Mouse (Mus musculus) heart, postnatal 0 days (tissue): ENCODE measurements around the gene Cnp. TPM values are rescaled to one million over a fixed set of nuclear protein-coding genes. Genes with fewer than 3 reads are reported as not detected.
A peak's percentile ranks its signal among the peaks of the same experiment; 100 is the strongest.

Source experiments
- ATAC-seq: fragments of 200-750 bp; cut with Nextera tagmentation; 2 replicates; pipeline ENCODE4 v1.8.0; 2017; ENCODE audit warnings: low read depth, moderate number of reproducible peaks, moderate library complexity; ENCODE audit not compliant: insufficient read depth
- DNase-seq: peaks from one replicate; pipeline ENCODE4 v3.0.0-alpha.2; 2016; ENCODE audit warnings: low spot score
- H3K27ac ChIP-seq: fragments of 300-500 bp; sonication (generic); 2 replicates; pipeline ENCODE4 v1.5.1; 2014; ENCODE audit warnings: low read depth, mild to moderate bottlenecking
- H3K27me3 ChIP-seq: fragments of 300-500 bp; sonication (generic); 2 replicates; pipeline ENCODE4 v1.6.1; 2014; ENCODE audit warnings: low read length, mixed read lengths; ENCODE audit not compliant: control insufficient read depth, insufficient read depth
- H3K36me3 ChIP-seq: fragments of 300-500 bp; sonication (generic); replicated peaks from 2 replicates; pipeline ENCODE4 v1.6.1; 2014; ENCODE audit warnings: low read length, mixed read lengths; ENCODE audit not compliant: control insufficient read depth, insufficient read depth
- H3K4me1 ChIP-seq: fragments of 300-500 bp; sonication (generic); 2 replicates; pipeline ENCODE4 v1.6.1; 2014; ENCODE audit warnings: antibody characterized with exemption; ENCODE audit not compliant: control insufficient read depth, insufficient read depth
- H3K4me2 ChIP-seq: fragments of 300-500 bp; sonication (generic); 2 replicates; pipeline ENCODE4 v1.6.1; 2014; ENCODE audit warnings: low read depth, mild to moderate bottlenecking, low read length, moderate library complexity
- H3K4me3 ChIP-seq: fragments of 300-500 bp; sonication (generic); 2 replicates; pipeline ENCODE4 v1.5.1; 2014; ENCODE audit warnings: low read depth, low read length
- H3K9ac ChIP-seq: fragments of 300-500 bp; sonication (generic); replicated peaks from 2 replicates; pipeline ENCODE4 v1.6.1; 2014; ENCODE audit warnings: low read depth, low read length, mixed read lengths
- H3K9me3 ChIP-seq: fragments of 300-500 bp; sonication (generic); replicated peaks from 2 replicates; pipeline ENCODE4 v1.6.1; 2016; ENCODE audit warnings: low read length; ENCODE audit not compliant: control insufficient read depth
- CTCF ChIP-seq: IDR thresholded peaks from 2 replicates; pipeline ENCODE4 v1.5.1; 2016; ENCODE audit warnings: antibody characterized with exemption, control low read depth, low read depth
- EP300 ChIP-seq: IDR thresholded peaks from 2 replicates; pipeline ENCODE4 v1.6.1; 2016; ENCODE audit warnings: antibody characterized with exemption, low read depth
- WGBS: fragments of 180-500 bp; shearing (Covaris S2); extraction: QIAGEN DNeasy Blood & Tissue Kit; methylation state at CpG from one replicate; pipeline ENCODE4 v1.1.7; 2014; 5-methylcytosine and 5-hydroxymethylcytosine counted together
- polyA plus RNA-seq: library from polyadenylated mRNA; unstranded; fragments of >200 nt; fragmentation: Nextera tagmentation; extraction: Ambion mirVana; gene quantifications from 2 replicates; pipeline ENCODE4 v1.2.1, GENCODE M21; 2015
- total RNA-seq: library from RNA; depleted of rRNA; stranded (reverse); fragments of >200 nt; gene quantifications from 2 replicates; pipeline ENCODE4 v1.2.3, GENCODE M21; 2014; ENCODE audit warnings: low replicate concordance

The Cnp gene
- total and polyA plus RNA-seq, 2 experiments from 2014 or later: 11.5 to 28.3 TPM

- ATAC-seq (no peak), DNase-seq (no peak)
- H3K27me3 ChIP-seq: no peaks in the 10 kb centered on the region
- no peaks in the 10 kb centered on the region for H3K4me1 ChIP-seq
- H3K9ac ChIP-seq: no peak overlapping the region
- WGBS: 55% methylated on average over 1 of the region's 1 CpGs
- H3K27ac ChIP-seq: no peak overlapping the region
- no peaks in the 10 kb centered on the region for H3K36me3 ChIP-seq
- H3K4me2 ChIP-seq: no peak overlapping the region
- no peaks in the 10 kb centered on the region for H3K9me3 ChIP-seq
- TF ChIP-seq EP300: no peak
- TF ChIP-seq CTCF: no peak
- H3K4me3 ChIP-seq: no peak overlapping the region
Observed at GRCm38 (mm10) chr11:100535996-100536395, 38.7 kb upstream of the Cnp start.

DNA sequence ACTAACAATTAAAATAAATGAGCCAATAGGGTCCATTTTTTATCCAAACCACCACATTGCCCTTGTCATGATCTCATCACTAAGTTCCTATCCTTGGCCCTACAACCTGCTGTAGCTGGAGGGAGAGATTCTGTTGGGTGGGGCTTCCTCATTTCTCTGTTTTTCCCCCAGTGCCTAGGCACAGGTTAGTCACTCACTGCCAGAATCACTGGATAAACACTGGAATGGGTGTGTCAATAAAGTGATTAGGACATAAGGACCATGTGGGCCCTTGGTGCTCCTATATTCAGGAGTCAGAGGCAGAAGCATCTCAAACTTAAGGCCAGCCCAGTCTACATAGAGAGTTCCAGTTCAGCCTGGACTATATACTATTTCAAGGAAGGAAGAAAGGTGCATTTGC lies 38.2 kb upstream of the Cnp start:
- H3K27ac ChIP-seq: no peak overlapping the region
- no peaks in the 10 kb centered on the region for H3K36me3 ChIP-seq
- no peaks in the 10 kb centered on the region for H3K27me3 ChIP-seq
- TF ChIP-seq CTCF: no peak
- no peak for DNase-seq
- no peaks in the 10 kb centered on the region for H3K4me1 ChIP-seq
- no peak overlapping the region for H3K9ac ChIP-seq
- no peaks in the 10 kb centered on the region for H3K9me3 ChIP-seq
- H3K4me3 ChIP-seq: no peak overlapping the region
- no peak overlapping the region for H3K4me2 ChIP-seq
- ATAC-seq: no peak

DNA sequence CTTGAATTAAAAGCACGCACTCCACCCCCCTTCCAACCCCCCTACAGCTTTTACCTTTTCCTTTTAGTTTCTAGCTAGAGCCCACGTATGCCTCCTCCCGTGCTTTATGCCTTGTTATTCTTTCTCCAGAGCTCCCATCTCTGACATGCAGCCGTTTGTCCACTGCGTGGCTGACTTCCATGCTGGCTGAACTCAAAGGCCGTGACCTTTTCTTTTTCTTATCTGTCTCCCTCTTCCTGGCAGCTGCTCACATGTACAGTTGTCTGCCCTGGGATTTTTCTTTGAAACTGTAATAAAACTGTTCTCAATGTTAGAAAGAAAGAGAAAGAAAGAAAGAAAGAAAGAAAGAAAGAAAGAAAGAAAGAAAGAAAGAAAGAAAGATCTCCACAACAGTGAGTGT lies 33.7 kb upstream of the Cnp start:
- ATAC-seq: no peak
- no peak for TF ChIP-seq EP300
- no peak for TF ChIP-seq CTCF

DNA sequence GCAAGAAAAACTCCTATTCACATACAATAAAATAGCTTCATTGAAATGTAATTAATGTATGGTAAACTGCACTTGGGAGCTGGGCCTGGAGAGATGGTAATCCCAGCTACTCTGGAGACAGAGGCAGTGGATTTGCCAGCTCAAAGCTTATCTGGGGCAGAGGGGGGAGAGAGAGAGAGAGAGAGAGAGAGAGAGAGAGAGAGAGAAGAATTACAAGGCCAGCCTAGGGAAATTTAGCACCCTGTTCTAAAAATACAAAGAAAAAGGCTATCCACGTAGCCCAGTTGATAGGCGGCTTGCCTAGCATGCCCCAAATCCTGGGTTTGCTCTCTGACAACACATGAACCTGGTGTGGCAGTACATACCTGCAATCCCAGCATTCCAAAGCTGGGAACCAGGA lies 33.1 kb upstream of the Cnp start:
- TF ChIP-seq CTCF: no peak
- no peak for TF ChIP-seq EP300
- no peak overlapping the region for H3K4me3 ChIP-seq
- ATAC-seq: no peak
- H3K9me3 ChIP-seq: no peaks in the 10 kb centered on the region
- DNase-seq: no peak
- no peaks in the 10 kb centered on the region for H3K27me3 ChIP-seq
- no peak overlapping the region for H3K4me2 ChIP-seq
- 0 out of 2 replicates have a peak, but pooled peaks cover 5% of the 10 kb centered on the region for H3K4me1 ChIP-seq
- WGBS: 60% methylated on average over 2 of the region's 2 CpGs
- H3K36me3 ChIP-seq: no peaks in the 10 kb centered on the region
- H3K27ac ChIP-seq: no peak overlapping the region
- H3K9ac ChIP-seq: no peak overlapping the region

More for the DNA sequence above, 33.7 kb upstream of the Cnp start:
- H3K9ac ChIP-seq: no peak overlapping the region
- no peak overlapping the region for H3K27ac ChIP-seq
- H3K27me3 ChIP-seq: no peaks in the 10 kb centered on the region
- no peaks in the 10 kb centered on the region for H3K9me3 ChIP-seq
- WGBS: 31% methylated on average over 6 of the region's 6 CpGs
- no peak overlapping the region for H3K4me2 ChIP-seq
- H3K4me3 ChIP-seq: no peak overlapping the region
- H3K4me1 ChIP-seq: 0 out of 2 replicates have a peak, but pooled peaks cover 5% of the 10 kb centered on the region
- DNase-seq: no peak
- H3K36me3 ChIP-seq: no peaks in the 10 kb centered on the region

DNA sequence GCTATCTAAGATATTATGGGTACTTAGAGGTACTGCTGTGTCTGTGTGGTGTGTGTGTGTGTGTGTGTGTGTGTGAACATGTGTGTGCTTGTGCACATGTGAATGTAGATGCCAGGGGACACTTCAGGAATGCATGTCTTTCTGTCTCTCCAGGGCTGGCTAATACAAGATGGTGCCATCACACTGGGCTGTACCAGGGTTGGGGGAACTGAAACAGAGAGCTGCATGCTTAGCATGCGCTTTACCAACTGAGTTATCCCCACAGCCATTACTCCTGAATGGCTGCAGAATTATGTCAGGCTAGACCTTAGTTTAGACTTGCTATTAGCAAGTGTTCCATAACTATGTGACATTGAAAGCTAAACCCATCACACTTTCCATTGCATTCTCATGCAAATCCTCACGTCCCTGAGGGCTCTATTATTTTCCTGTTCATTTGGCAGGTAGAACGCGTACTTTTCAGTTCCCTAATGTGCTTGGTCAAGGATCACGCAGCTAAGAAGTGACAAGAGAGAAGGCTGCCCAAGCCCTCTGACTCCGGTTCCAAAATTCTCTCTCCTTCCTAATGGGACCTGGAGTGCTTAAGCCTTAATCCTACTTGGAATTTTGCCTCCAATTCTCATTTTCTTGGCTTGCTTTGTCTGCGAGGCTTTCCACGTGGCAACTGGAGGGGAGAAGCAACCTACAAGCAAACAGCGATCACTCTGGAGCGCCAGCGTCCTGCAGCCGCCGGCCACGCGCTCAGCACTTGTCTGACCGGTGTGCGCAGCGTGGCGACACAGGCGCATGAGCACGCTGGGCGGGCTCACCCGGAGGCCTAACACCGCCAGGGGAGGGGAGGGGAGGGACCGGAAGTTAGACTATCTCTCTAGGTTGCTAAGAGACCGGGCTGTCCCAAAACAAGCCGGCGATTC lies 29.6 kb upstream of the Cnp start, which contains the start of gene Ttc25:
Gene Ttc25 (plus strand): TSS at position 776 of the 914 bp plus-strand sequence.
- no peaks in the 10 kb centered on the region for H3K9me3 ChIP-seq
- peak; percentile 99 for ATAC-seq
- 0 out of 2 replicates have a peak, but pooled peaks cover 5% of the 10 kb centered on the region for H3K4me1 ChIP-seq
- DNase-seq: peak; percentile 97
- no peaks in the 10 kb centered on the region for H3K36me3 ChIP-seq
- H3K9ac ChIP-seq: peak within 1 kb of the TSS; percentile 44; the same call in 1 of the 2 replicates
- TF ChIP-seq EP300 (peak; percentile 45; the same call in 1 of the 2 replicates), CTCF (peak; percentile 25; the same call in 1 of the 2 replicates)
- peak within 1 kb of the TSS; percentile 70 for H3K4me2 ChIP-seq
- peak within 1 kb of the TSS; percentile 69 for H3K27ac ChIP-seq
- peak within 1 kb of the TSS; percentile 54 for H3K4me3 ChIP-seq
- 5% methylated on average over 26 of the region's 28 CpGs for WGBS
- no peaks in the 10 kb centered on the region for H3K27me3 ChIP-seq
